ENCODE assay signal across 8 mouse cellular contexts in the genomic region with DNA sequence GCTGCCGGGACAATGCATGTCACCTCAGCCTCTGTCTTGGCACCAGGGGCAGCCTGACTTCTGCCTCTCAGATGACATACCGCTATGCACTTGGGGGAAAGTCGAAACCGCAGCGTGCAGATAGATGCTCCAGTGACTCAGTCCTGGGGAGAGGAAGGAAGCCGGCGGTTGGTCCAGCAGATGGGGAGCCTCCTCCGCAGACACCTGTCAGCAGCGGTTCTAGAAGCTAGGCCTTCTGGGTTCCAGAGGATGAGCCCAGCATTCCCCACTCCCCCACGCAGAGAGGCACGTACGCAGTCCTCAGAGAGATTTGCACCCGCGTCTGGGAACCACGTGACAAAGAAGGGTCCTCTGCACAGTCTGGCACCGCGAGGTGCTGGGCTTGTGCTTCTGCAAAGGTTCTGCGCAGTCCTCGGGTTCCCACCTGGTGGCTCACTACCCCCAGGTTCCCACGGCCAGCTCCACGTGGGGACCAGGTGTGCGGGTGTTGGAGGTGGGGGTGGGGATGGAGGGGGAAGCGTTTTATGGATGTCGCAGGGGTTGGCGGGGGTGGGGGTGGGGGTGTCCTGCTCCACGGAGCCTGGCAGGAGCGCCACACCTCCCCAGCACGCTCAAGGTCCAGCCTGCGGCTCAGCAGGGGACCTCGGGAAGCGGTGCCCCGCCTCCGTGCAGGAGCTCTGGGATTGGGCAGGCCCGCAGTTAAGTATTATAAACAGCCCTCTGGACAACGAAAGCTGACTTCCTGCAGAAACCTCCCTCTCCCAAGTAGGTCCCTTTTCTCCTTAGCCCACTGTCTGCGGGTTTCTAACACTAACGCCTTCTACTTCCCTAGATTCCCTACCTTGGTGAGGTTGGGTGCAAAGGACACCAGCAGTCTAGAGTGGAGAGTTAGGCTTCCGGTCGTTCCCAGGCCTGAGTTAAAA. TPM values are rescaled to one million over a fixed set of nuclear protein-coding genes. Genes with fewer than 3 reads are reported as not detected.
DNase-seq lines count a peak whose midpoint lies in the region; ATAC-seq and TF ChIP-seq lines count a peak whose summit lies in the region.

No protein-coding gene starts in this region.

- H3K9me3 ChIP-seq in embryonic facial prominence, embryonic 15.5 days (replicated peaks): no peaks in the 10 kb centered on the region
- no peaks in the 10 kb centered on the region for H3K9me3 ChIP-seq in heart, postnatal 0 days (replicated peaks; ENCODE audit: control insufficient read depth, low read length)
- no peaks in the 10 kb centered on the region for H3K9me3 ChIP-seq in liver, embryonic 12.5 days (replicated peaks)
- no peaks in the 10 kb centered on the region for H3K9me3 ChIP-seq in stomach, postnatal 0 days (ENCODE audit: control insufficient read depth, low read length)

- peak overlapping the region; percentile 86 for H3K4me2 ChIP-seq in embryonic facial prominence, embryonic 15.5 days (replicated peaks)
- peak overlapping the region; percentile 81 for H3K4me2 ChIP-seq in heart, postnatal 0 days (ENCODE audit: low read depth, low read length)
- H3K4me2 ChIP-seq in liver, embryonic 12.5 days: peak overlapping the region; percentile 85
- peak overlapping the region; percentile 69 for H3K4me2 ChIP-seq in stomach, postnatal 0 days (replicated peaks; ENCODE audit: low read depth)

- 0 out of 2 replicates have a peak overlapping the region, but pooled peaks have one; percentile 14 for H3K27ac ChIP-seq in embryonic facial prominence, embryonic 15.5 days (replicated peaks)
- H3K27ac ChIP-seq in heart, postnatal 0 days (ENCODE audit: low read depth): peak overlapping the region; percentile 53; the same call in 1 of the 2 replicates
- peak overlapping the region; percentile 71 for H3K27ac ChIP-seq in liver, embryonic 12.5 days
- peak overlapping the region; percentile 85 for H3K27ac ChIP-seq in stomach, postnatal 0 days (replicated peaks)

- no peaks in the 10 kb centered on the region for H3K79me3 ChIP-seq in C2C12 (ENCODE audit: low read depth)

- 3% methylated on average over 39 of the region's 39 CpGs for WGBS in embryonic facial prominence, embryonic 15.5 days
- WGBS in heart, postnatal 0 days: under 1% methylated on average over 39 of the region's 39 CpGs
- WGBS in liver, embryonic 12.5 days (ENCODE audit: insufficient replicate concordance): 1% methylated on average over 38 of the region's 39 CpGs
- 3% methylated on average over 39 of the region's 39 CpGs for WGBS in stomach, postnatal 0 days

- peak; percentile 85 for DNase-seq in adrenal gland, postnatal 10 days
- peak; percentile 47 for DNase-seq in heart, postnatal 0 days (ENCODE audit: low spot score)
- DNase-seq in kidney, postnatal 25 days: peak; percentile 89 to 98
- DNase-seq in naive thymus-derived CD4-positive, alpha-beta T cell, adult 2 months (ENCODE audit: low read depth): peak; percentile 81
- peak; percentile 85 for DNase-seq in stomach, postnatal 0 days (ENCODE audit: low spot score)

- TF ChIP-seq CTCF in C2C12 (IDR thresholded peaks at IDR 0.05; ENCODE audit: control insufficient read depth, insufficient read depth, insufficient read length): no peak
- TF ChIP-seq CTCF in heart, postnatal 0 days (IDR thresholded peaks at IDR 0.05; ENCODE audit: low read depth): no peak
- TF ChIP-seq CTCF in stomach, postnatal 0 days (IDR thresholded peaks at IDR 0.05; ENCODE audit: low read depth): no peak

- H3K36me3 ChIP-seq in C2C12 (ENCODE audit: control insufficient read depth, insufficient read depth): no peaks in the 10 kb centered on the region
- H3K36me3 ChIP-seq in embryonic facial prominence, embryonic 15.5 days: no peaks in the 10 kb centered on the region
- H3K36me3 ChIP-seq in heart, postnatal 0 days (replicated peaks; ENCODE audit: control insufficient read depth, insufficient read depth, low read length): no peaks in the 10 kb centered on the region
- no peaks in the 10 kb centered on the region for H3K36me3 ChIP-seq in liver, embryonic 12.5 days
- no peaks in the 10 kb centered on the region for H3K36me3 ChIP-seq in stomach, postnatal 0 days (ENCODE audit: control insufficient read depth, insufficient read depth, low read length)

- H3K27me3 ChIP-seq in C2C12 (ENCODE audit: control insufficient read depth, insufficient read depth, insufficient read length): no peaks in the 10 kb centered on the region
- H3K27me3 ChIP-seq in embryonic facial prominence, embryonic 15.5 days: no peaks in the 10 kb centered on the region
- H3K27me3 ChIP-seq in heart, postnatal 0 days (ENCODE audit: control insufficient read depth, insufficient read depth, low read length): no peaks in the 10 kb centered on the region
- no peaks in the 10 kb centered on the region for H3K27me3 ChIP-seq in liver, embryonic 12.5 days (replicated peaks)
- no peaks in the 10 kb centered on the region for H3K27me3 ChIP-seq in stomach, postnatal 0 days (ENCODE audit: control insufficient read depth, insufficient read depth, low read length)

- no peak for TF ChIP-seq EP300 in heart, postnatal 0 days (IDR thresholded peaks at IDR 0.05; ENCODE audit: low read depth)
- TF ChIP-seq EP300 in stomach, postnatal 0 days (optimal IDR thresholded peaks at IDR 0.05): no peak

- peaks cover 28% of the 10 kb centered on the region for H3K4me1 ChIP-seq in embryonic facial prominence, embryonic 15.5 days
- 0 out of 2 replicates have a peak, but pooled peaks cover 12% of the 10 kb centered on the region for H3K4me1 ChIP-seq in heart, postnatal 0 days (ENCODE audit: control insufficient read depth, insufficient read depth)
- H3K4me1 ChIP-seq in liver, embryonic 12.5 days: peaks cover 66% of the 10 kb centered on the region
- peaks cover 6% of the 10 kb centered on the region; the same call in 1 of the 2 replicates for H3K4me1 ChIP-seq in stomach, postnatal 0 days (replicated peaks; ENCODE audit: control insufficient read depth, insufficient read depth)

- H3K9ac ChIP-seq in embryonic facial prominence, embryonic 15.5 days: no peak overlapping the region
- peak overlapping the region; percentile 32; the same call in 1 of the 2 replicates for H3K9ac ChIP-seq in heart, postnatal 0 days (replicated peaks; ENCODE audit: low read depth, low read length)
- H3K9ac ChIP-seq in liver, embryonic 12.5 days: peak overlapping the region; percentile 66
- H3K9ac ChIP-seq in stomach, postnatal 0 days (ENCODE audit: low read length): peak overlapping the region; percentile 50

- no peaks in the 10 kb centered on the region for H3K79me2 ChIP-seq in C2C12 (ENCODE audit: control insufficient read depth, insufficient read depth)

- peak; percentile 70 for ATAC-seq in embryonic facial prominence, embryonic 15.5 days (ENCODE audit: insufficient number of reproducible peaks, low FRiP score, low TSS enrichment, low read depth)
- ATAC-seq in heart, postnatal 0 days (ENCODE audit: insufficient read depth, low read depth): peak; percentile 72
- peak; percentile 69 for ATAC-seq in liver, embryonic 12.5 days
- peak; percentile 88 for ATAC-seq in stomach, postnatal 0 days (ENCODE audit: low FRiP score, low TSS enrichment)

- H3ac ChIP-seq in C2C12 (ENCODE audit: control insufficient read depth, insufficient read length, low read depth): no peak overlapping the region

- H3K4me3 ChIP-seq in C2C12 (ENCODE audit: insufficient read depth, poor library complexity, severe bottlenecking): no peak overlapping the region
- H3K4me3 ChIP-seq in embryonic facial prominence, embryonic 15.5 days (replicated peaks): peak overlapping the region; percentile 43
- peak overlapping the region; percentile 43 for H3K4me3 ChIP-seq in heart, postnatal 0 days (ENCODE audit: low read depth, low read length)
- peak overlapping the region; percentile 56 for H3K4me3 ChIP-seq in liver, embryonic 12.5 days
- H3K4me3 ChIP-seq in stomach, postnatal 0 days (ENCODE audit: low read depth, low read length): peak overlapping the region; percentile 39

TF ChIP-seq in C2C12, 6 proteins besides CTCF, POLR2A, EP300 and RAD21:
- peak; percentile 20 for TF ChIP-seq FOSL1 (IDR thresholded peaks at IDR 0.05; ENCODE audit: insufficient read depth, low read length, poor library complexity, severe bottlenecking)
- peak; percentile 77 for TF ChIP-seq MAX (IDR thresholded peaks at IDR 0.05)
- no peak for TF ChIP-seq MYOG (IDR thresholded peaks at IDR 0.05; ENCODE audit: control insufficient read depth, extremely low read depth, insufficient read length)
- TF ChIP-seq MYOD1 (IDR thresholded peaks at IDR 0.05; ENCODE audit: control insufficient read depth, insufficient read length, low read depth): peak; percentile 89
- TF ChIP-seq USF1 (IDR thresholded peaks at IDR 0.05; ENCODE audit: low read depth): peak; percentile 62

RNA-seq across cellular contexts. Expression of a gene that starts 30.2 kb away (rescaled TPM):
- 8.2 TPM for polyA plus RNA-seq in C2C12 (2012; fragmentation: generic; extraction: Trizol)
- total RNA-seq in adrenal gland, postnatal 10 days (2021): 10 to 100 TPM in 1 of 2 experiments, 1 to 10 TPM in 1; 5.5 to 12.2 TPM
- polyA plus RNA-seq in embryonic facial prominence, embryonic 15.5 days (2015; fragmentation: Nextera tagmentation; extraction: Ambion mirVana): 13.7 and 15.8 TPM in 2 replicates
- total RNA-seq in heart, postnatal 0 days (2014; rRNA removed; ENCODE audit: low replicate concordance): 5.4 and 21.1 TPM in 2 replicates
- 8.0 and 8.4 TPM in 2 replicates for polyA plus RNA-seq in heart, postnatal 0 days (2015; fragmentation: Nextera tagmentation; extraction: Ambion mirVana)
- 18.3 and 18.9 TPM in 2 replicates for polyA plus RNA-seq in liver, embryonic 12.5 days (2016; fragmentation: Nextera tagmentation; extraction: Ambion mirVana)
- 3.4 and 4.1 TPM in 2 replicates for polyA plus RNA-seq in stomach, postnatal 0 days (2015; fragmentation: Nextera tagmentation; extraction: Ambion mirVana)

RNA-seq across cellular contexts. Expression of a gene that starts 35.6 kb away (rescaled TPM):
- not detected for polyA plus RNA-seq in C2C12 (2012; fragmentation: generic; extraction: Trizol)
- total RNA-seq in adrenal gland, postnatal 10 days (2021): 1 to 10 TPM; 3.6 to 4.7 TPM
- 1.6 and 2.3 TPM in 2 replicates for polyA plus RNA-seq in embryonic facial prominence, embryonic 15.5 days (2015; fragmentation: Nextera tagmentation; extraction: Ambion mirVana)
- total RNA-seq in heart, postnatal 0 days (2014; rRNA removed; ENCODE audit: low replicate concordance): not detected in 2 replicates
- polyA plus RNA-seq in heart, postnatal 0 days (2015; fragmentation: Nextera tagmentation; extraction: Ambion mirVana): 1.00 and 2.7 TPM in 2 replicates
- polyA plus RNA-seq in liver, embryonic 12.5 days (2016; fragmentation: Nextera tagmentation; extraction: Ambion mirVana): 0.51 and 1.7 TPM in 2 replicates
- polyA plus RNA-seq in stomach, postnatal 0 days (2015; fragmentation: Nextera tagmentation; extraction: Ambion mirVana): 0.99 TPM in 1 of 2 replicates, not detected in the other

Comparison
In these comparisons a context has a peak if more than half of its experiments do, and no peak if none do; other contexts are left out.
1. H3K27ac ChIP-seq: peak in every context shown above with its lines; median percentile 85 in stomach, postnatal 0 days; 71 in liver, embryonic 12.5 days; 53 in heart, postnatal 0 days; 14 in embryonic facial prominence, embryonic 15.5 days.